Mouse (Mus musculus): Measurements from ENCODE around the gene Gm13212. TPM values are rescaled to one million over a fixed set of nuclear protein-coding genes. Genes with fewer than 3 reads are reported as not detected.
"Not testable (repeated sequence)": the region's sequence is repeated elsewhere in the genome, so short reads cannot be mapped to it uniquely, and the experiment has no call there.

Gm13212 gene
- polyA plus RNA-seq, 1 experiment = 0.49 TPM

DNA sequence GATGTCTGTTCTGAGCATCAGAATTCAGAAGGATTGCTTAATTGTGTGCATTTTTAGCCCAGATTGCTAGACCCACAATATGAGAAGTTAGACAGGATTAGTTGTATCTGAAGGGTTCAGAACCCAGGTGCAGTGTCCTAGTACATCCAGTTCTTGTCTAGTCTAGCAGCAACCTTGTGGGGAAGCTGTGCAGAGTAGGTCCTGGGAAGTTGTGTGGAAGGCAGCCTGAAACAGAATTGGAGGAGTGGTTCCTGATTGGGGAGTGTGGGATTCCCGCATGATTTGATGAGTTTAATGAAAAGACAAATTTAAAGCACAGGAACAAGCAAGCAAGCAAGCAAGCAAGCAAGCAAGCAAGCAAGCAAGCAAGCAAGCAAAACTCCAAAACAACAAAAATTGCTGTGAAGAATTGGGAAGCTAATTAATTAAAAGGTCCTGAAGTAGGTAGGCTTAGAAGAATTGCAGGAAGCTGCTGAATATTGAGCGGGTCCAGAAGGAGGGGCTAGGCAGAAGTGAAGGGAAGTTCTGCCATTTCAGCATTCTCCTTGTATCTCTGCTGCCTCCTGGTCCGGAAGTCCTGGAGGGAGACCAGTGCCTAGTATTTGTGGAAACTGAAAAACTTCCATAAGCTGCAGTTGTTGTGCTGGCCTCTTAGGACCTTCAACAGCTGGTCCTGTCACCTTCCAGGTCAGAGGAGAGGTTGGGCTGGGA lies 20.7 kb upstream of the Gm13212 start:
- TF ChIP-seq CEBPB (IDR thresholded peaks at IDR 0.05; ENCODE audit: low read depth) (no peak), USF1 (IDR thresholded peaks at IDR 0.05; ENCODE audit: low read depth) (no peak), MAX (IDR thresholded peaks at IDR 0.05) (no peak), FOSL1 (IDR thresholded peaks at IDR 0.05; ENCODE audit: insufficient read depth, low read length, poor library complexity, severe bottlenecking) (no peak), MYOG (IDR thresholded peaks at IDR 0.05; ENCODE audit: control insufficient read depth, extremely low read depth, insufficient read length) (no peak), CTCF (IDR thresholded peaks at IDR 0.05; ENCODE audit: control insufficient read depth, insufficient read depth, insufficient read length) (no peak), MYOD1 (IDR thresholded peaks at IDR 0.05; ENCODE audit: control insufficient read depth, insufficient read length, low read depth) (no peak)
- Histone ChIP-seq H3K79me3 (ENCODE audit: low read depth) (no peaks in the 10 kb centered on the region), H3K27me3 (ENCODE audit: control insufficient read depth, insufficient read depth, insufficient read length) (no peaks in the 10 kb centered on the region), H3K4me3 (ENCODE audit: insufficient read depth, poor library complexity, severe bottlenecking) (no peak overlapping the region), H3K79me2 (ENCODE audit: control insufficient read depth, insufficient read depth) (no peaks in the 10 kb centered on the region), H3K36me3 (ENCODE audit: control insufficient read depth, insufficient read depth) (no peaks in the 10 kb centered on the region), H3ac (ENCODE audit: control insufficient read depth, insufficient read length, low read depth) (no peak overlapping the region)

DNA sequence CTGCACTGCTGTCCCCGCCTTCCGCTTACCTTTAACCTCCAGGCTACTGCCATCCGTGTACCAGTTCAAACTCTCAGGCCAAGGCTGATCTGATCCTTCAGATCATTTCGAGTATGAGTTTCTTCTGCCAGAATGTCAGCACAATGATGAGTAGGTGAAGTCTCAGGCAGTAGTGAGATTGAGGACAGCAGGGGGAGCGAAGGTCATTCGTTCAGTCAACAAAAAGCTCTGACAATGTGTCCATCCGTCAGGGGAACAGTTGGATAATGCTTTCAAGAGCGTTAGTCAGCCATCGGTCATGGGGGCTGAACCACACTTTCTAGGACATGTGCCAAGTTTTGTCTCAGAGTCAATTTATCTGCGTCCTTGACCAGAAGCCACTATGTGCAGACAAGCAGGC lies 14.5 kb upstream of the Gm13212 start:
- not testable (repeated sequence) for H3K27me3 ChIP-seq (ENCODE audit: control insufficient read depth, insufficient read depth, insufficient read length); H3K79me2 ChIP-seq (ENCODE audit: control insufficient read depth, insufficient read depth); H3K4me3 ChIP-seq (ENCODE audit: insufficient read depth, poor library complexity, severe bottlenecking); H3K36me3 ChIP-seq (ENCODE audit: control insufficient read depth, insufficient read depth); H3K79me3 ChIP-seq (ENCODE audit: low read depth); H3ac ChIP-seq (ENCODE audit: control insufficient read depth, insufficient read length, low read depth)

DNA sequence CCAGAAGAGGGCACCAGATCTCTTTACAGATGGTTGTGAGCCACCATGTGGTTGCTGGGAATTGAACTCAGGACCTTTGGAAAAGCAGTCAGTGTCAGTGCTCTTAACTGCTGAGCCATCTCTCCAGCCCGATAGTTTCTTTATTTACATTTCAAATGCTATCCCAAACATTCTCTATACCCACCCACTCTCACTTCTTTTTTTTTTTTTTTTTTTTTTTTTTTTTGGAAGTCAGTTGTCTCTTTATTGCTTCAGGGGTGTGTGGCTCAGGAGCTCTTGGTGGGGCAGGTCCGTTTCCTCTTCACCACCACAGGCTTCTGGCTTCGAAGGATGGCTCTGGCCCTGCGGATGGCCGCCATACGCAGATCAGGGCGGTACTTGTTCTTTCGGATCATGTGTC lies 8.3 kb upstream of the Gm13212 start:
- not testable (repeated sequence) for H3K79me2 ChIP-seq (ENCODE audit: control insufficient read depth, insufficient read depth); H3K4me3 ChIP-seq (ENCODE audit: insufficient read depth, poor library complexity, severe bottlenecking); H3ac ChIP-seq (ENCODE audit: control insufficient read depth, insufficient read length, low read depth); H3K79me3 ChIP-seq (ENCODE audit: low read depth); H3K27me3 ChIP-seq (ENCODE audit: control insufficient read depth, insufficient read depth, insufficient read length); H3K36me3 ChIP-seq (ENCODE audit: control insufficient read depth, insufficient read depth)

DNA sequence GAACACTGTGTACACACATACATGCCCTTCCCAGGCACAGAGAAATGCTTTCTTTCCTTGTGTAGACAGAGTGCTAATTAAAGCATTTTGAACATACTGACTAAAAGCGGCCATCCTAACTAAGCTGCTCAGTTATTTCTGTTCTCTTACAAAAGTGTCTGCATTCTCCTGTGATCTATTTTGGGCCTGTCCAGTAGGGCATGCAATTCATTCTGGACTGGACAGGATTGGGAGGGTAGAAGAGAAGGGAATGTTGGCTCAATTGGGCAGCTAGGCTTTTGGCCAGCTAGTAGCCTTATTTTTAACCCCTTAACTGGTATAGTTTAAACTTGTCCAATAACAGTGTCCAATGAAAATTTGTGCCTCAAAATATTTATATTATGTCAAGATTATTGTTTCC lies 4.6 kb upstream of the Gm13212 start:
- H3K36me3 ChIP-seq (ENCODE audit: control insufficient read depth, insufficient read depth); H3K79me3 ChIP-seq (ENCODE audit: low read depth); H3K27me3 ChIP-seq (ENCODE audit: control insufficient read depth, insufficient read depth, insufficient read length); H3K4me3 ChIP-seq (ENCODE audit: insufficient read depth, poor library complexity, severe bottlenecking); H3ac ChIP-seq (ENCODE audit: control insufficient read depth, insufficient read length, low read depth); H3K79me2 ChIP-seq (ENCODE audit: control insufficient read depth, insufficient read depth): not testable (repeated sequence)

DNA sequence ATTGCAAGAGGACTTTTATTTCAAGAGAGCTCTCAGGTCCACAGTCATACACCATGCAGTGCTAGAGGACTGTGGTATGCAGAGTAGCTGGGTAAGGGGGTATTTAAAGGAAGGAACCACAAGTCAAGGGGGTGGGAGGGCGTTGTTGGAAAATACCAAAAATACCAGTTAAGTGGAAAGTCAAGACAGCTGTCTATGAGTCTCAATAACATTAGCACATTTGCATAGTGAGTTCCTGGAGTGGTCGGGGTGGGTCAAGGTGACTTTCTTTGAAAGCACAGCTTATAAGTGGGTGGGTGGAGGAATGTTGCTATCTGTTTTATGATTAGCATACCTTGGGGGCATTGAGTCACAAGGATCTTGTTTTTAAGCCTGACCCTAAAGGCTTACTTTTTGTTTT lies 1.1 kb downstream of the Gm13212 start:
- not testable (repeated sequence) for H3K79me2 ChIP-seq (ENCODE audit: control insufficient read depth, insufficient read depth); H3ac ChIP-seq (ENCODE audit: control insufficient read depth, insufficient read length, low read depth); H3K79me3 ChIP-seq (ENCODE audit: low read depth); H3K36me3 ChIP-seq (ENCODE audit: control insufficient read depth, insufficient read depth); H3K27me3 ChIP-seq (ENCODE audit: control insufficient read depth, insufficient read depth, insufficient read length); H3K4me3 ChIP-seq (ENCODE audit: insufficient read depth, poor library complexity, severe bottlenecking)

DNA sequence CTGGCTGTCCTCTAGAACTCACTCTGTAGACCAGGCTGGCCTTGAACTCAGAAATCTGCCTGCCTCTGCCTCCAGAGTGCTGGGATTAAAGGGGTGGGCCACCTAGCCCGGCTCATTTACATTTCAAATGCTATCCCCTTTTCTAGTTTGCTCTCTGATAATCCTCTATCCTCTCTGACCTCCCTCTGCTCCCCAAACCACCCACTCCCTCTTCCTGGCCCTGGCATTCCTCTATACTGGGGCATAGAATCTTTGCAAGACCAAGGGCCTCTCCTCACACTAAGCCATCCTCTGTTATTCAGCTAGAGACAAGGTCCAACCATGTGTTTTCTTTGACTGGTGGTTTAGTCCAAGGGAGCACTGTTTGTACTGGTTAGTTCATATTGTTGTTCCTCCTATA lies 9.2 kb downstream of the Gm13212 start:
- H3K27me3 ChIP-seq (ENCODE audit: control insufficient read depth, insufficient read depth, insufficient read length); H3K79me3 ChIP-seq (ENCODE audit: low read depth): not testable (repeated sequence)

DNA sequence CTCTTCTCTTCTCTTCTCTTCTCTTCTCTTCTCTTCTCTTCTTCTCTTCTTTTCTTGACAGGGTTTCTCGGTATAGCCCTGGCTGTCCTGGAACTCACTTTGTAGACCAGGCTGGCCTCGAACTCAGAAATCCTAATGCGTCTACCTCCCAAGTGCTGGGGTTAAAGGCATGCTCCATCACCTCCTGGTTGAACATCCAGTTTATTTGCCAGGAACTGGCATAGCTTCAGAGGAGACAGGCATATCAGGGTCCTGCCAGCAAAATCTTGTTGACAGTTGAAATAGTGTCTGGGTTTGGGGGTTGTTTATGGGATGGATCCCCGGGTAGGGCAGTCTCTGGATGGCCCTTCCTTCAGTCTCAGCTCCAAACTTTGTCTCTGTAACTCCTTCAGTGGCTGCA lies 9.8 kb downstream of the Gm13212 start:
- H3K36me3 ChIP-seq (ENCODE audit: control insufficient read depth, insufficient read depth); H3K4me3 ChIP-seq (ENCODE audit: insufficient read depth, poor library complexity, severe bottlenecking); H3K79me3 ChIP-seq (ENCODE audit: low read depth); H3K27me3 ChIP-seq (ENCODE audit: control insufficient read depth, insufficient read depth, insufficient read length); H3K79me2 ChIP-seq (ENCODE audit: control insufficient read depth, insufficient read depth); H3ac ChIP-seq (ENCODE audit: control insufficient read depth, insufficient read length, low read depth): not testable (repeated sequence)

More for the DNA sequence above, 9.2 kb downstream of the Gm13212 start:
- H3ac ChIP-seq (ENCODE audit: control insufficient read depth, insufficient read length, low read depth); H3K4me3 ChIP-seq (ENCODE audit: insufficient read depth, poor library complexity, severe bottlenecking); H3K79me2 ChIP-seq (ENCODE audit: control insufficient read depth, insufficient read depth); H3K36me3 ChIP-seq (ENCODE audit: control insufficient read depth, insufficient read depth): not testable (repeated sequence)

DNA sequence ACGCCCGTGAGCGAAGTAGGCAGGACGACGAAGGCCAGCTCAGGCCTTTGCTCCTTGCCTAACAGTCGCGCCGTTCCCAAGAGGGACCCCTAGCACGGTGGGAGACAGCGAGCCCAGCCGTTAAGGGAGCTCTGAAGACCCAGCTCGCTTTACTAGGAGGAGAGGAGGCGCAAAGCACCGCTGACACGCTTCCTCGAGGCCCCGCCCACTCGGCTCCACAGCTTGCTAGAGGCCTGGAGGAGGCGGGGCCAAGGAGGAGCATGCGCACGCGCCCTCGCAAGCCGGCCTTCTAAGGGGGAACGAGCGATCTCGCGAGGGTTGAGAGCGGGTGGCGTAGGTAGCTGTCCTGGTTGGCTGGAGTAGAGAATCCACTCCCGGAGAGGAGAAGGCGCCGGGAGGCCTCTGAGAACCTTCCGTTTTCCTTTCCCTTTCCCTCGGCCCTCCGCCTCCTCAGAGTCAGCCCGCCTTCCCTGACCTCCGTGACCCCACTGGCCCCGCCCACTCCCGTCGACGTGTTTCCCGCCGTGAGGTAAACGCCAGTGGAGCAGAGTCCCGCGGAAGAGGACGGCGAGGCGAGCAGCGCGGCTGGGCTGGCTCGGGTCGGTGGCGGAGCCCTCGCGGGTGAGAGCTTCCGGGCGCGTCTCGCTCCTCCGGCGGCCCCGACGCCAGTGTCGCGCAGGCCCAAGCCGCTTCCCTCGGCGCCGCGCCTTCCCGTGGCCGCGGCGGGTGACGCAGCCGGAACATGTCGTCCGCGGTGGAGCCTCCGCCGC lies 55.6 kb downstream of the Gm13212 start:
- H3K4me3 ChIP-seq (ENCODE audit: insufficient read depth, poor library complexity, severe bottlenecking); H3ac ChIP-seq (ENCODE audit: control insufficient read depth, insufficient read length, low read depth); H3K79me3 ChIP-seq (ENCODE audit: low read depth); H3K79me2 ChIP-seq (ENCODE audit: control insufficient read depth, insufficient read depth); H3K27me3 ChIP-seq (ENCODE audit: control insufficient read depth, insufficient read depth, insufficient read length); H3K36me3 ChIP-seq (ENCODE audit: control insufficient read depth, insufficient read depth): not testable (repeated sequence)

DNA sequence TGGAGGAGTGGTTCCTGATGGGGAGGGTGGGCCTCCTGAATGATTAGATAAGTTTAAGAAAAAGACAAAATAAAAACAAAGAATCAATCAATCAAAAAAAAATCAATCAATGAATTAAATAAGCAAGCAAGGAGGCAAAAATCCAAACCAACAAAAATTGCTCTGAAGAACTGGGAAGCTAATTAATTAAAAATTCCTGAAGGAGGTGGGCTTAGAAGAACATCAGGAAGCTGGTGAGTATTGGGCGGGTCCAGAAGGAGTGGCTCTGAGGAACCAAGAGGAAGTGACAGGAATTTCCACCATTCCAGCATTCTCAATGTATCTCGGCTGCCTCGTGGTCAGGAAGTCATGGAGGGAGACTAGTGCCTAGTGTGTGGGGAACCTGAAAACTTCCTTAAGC lies 85.4 kb downstream of the Gm13212 start, which contains the start of gene Zfp980:
Zfp980 (plus strand) TSS at position 301 of the 400 bp plus-strand sequence.
- H3K79me3 ChIP-seq (ENCODE audit: low read depth); H3K27me3 ChIP-seq (ENCODE audit: control insufficient read depth, insufficient read depth, insufficient read length); H3K4me3 ChIP-seq (ENCODE audit: insufficient read depth, poor library complexity, severe bottlenecking); H3K36me3 ChIP-seq (ENCODE audit: control insufficient read depth, insufficient read depth); H3ac ChIP-seq (ENCODE audit: control insufficient read depth, insufficient read length, low read depth); H3K79me2 ChIP-seq (ENCODE audit: control insufficient read depth, insufficient read depth): not testable (repeated sequence)

DNA sequence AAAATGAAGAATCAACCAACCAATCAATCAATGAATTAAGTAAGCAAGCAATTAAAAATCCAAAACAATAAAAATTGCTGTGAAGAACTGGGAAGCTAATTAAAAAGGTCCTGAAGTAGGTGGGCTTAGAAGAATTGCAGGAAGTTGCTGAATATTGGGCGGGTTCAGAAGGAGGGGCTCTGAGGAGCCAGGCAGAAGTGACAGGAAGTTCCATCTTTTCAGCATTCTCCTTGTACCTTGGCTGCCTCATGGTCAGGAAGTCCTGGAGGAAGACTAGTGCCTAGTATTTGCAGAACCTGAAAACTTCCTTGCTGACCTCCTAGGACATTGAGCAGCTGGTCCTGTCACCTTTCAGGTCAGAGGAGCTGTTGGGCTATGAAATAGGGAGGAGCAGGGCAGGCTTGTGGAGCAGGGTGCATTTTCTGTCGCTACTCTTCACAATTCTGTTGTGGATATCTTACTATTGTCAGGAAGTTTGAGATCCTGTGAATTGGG lies 89.4 kb downstream of the Gm13212 start:
- H3K4me3 ChIP-seq (ENCODE audit: insufficient read depth, poor library complexity, severe bottlenecking); H3ac ChIP-seq (ENCODE audit: control insufficient read depth, insufficient read length, low read depth); H3K27me3 ChIP-seq (ENCODE audit: control insufficient read depth, insufficient read depth, insufficient read length); H3K79me2 ChIP-seq (ENCODE audit: control insufficient read depth, insufficient read depth); H3K79me3 ChIP-seq (ENCODE audit: low read depth); H3K36me3 ChIP-seq (ENCODE audit: control insufficient read depth, insufficient read depth): not testable (repeated sequence)

Measured in C2C12 (cell line).